Mouse (Mus musculus) common myeloid progenitor, adult 5-6 weeks (primary cell): ENCODE results near the gene Wdr54. TPM values are rescaled to one million over a fixed set of nuclear protein-coding genes. Genes with fewer than 3 reads are reported as not detected.

ENCODE experiments used
- ATAC-seq: replicated peaks from 2 replicates; pipeline ENCODE4 v1.8.0; 2016; ENCODE audit warnings: low read depth, mild to moderate bottlenecking, moderate TSS enrichment, inconsistent platforms; ENCODE audit not compliant: poor library complexity, severe bottlenecking
- total RNA-seq: library from RNA; stranded (forward); fragments of 200-1000, 187-1606 nt; gene quantifications from 2 replicates; pipeline ENCODE4 v1.2.3, GENCODE M21; 2017

Wdr54 gene
- not detected in 2 replicates for total RNA-seq

- peak; percentile 77 for ATAC-seq
Observed at GRCm38 (mm10) chr6:83156259-83156684, at the start of gene Wdr54, which contains the start of gene 1700003E16Rik. Gene Wdr54, minus strand, starts transcription at chr6:83156397. Gene 1700003E16Rik, plus strand, starts transcription at chr6:83156404.

GRCm38 (mm10) chr6:83205851-83206250, 49.7 kb upstream of the Wdr54 start:
- ATAC-seq, result no peak

- ATAC-seq, result no peak
Observed at GRCm38 (mm10) chr6:83203320-83203719, 47.1 kb upstream of the Wdr54 start.

GRCm38 (mm10) chr6:83197345-83198004, 41.3 kb upstream of the Wdr54 start:
- ATAC-seq, result no peak

- no peak for ATAC-seq
Observed at GRCm38 (mm10) chr6:83193571-83193970, 37.4 kb upstream of the Wdr54 start.

GRCm38 (mm10) chr6:83186946-83187345, 30.7 kb upstream of the Wdr54 start:
- ATAC-seq, result no peak

GRCm38 (mm10) chr6:83185895-83186861, 30.0 kb upstream of the Wdr54 start:
- ATAC-seq, result peak; percentile 89

GRCm38 (mm10) chr6:83184858-83185435, 28.8 kb upstream of the Wdr54 start:
- ATAC-seq, result peak; percentile 43; the same call in 1 of the 2 replicates

- ATAC-seq, result no peak
Observed at GRCm38 (mm10) chr6:83180605-83181004, 24.4 kb upstream of the Wdr54 start.

GRCm38 (mm10) chr6:83179390-83180117, 23.4 kb upstream of the Wdr54 start:
- no peak for ATAC-seq

GRCm38 (mm10) chr6:83175996-83176395, 19.8 kb upstream of the Wdr54 start:
- no peak for ATAC-seq

- ATAC-seq, result no peak
Observed at GRCm38 (mm10) chr6:83172240-83172920, 16.2 kb upstream of the Wdr54 start.

GRCm38 (mm10) chr6:83171063-83171462, 14.9 kb upstream of the Wdr54 start:
- no peak for ATAC-seq

GRCm38 (mm10) chr6:83169872-83170271, 13.7 kb upstream of the Wdr54 start:
- no peak for ATAC-seq

GRCm38 (mm10) chr6:83166243-83166630, 10.0 kb upstream of the Wdr54 start:
- peak; percentile 35 for ATAC-seq

GRCm38 (mm10) chr6:83165607-83166242, 9.5 kb upstream of the Wdr54 start, which contains the start of gene Dctn1:
Gene Dctn1, plus strand, starts transcription at chr6:83165920.
- peak; percentile 89 for ATAC-seq

GRCm38 (mm10) chr6:83165026-83165606, 8.9 kb upstream of the Wdr54 start:
- peak; percentile 16 for ATAC-seq

- ATAC-seq, result 0 out of 2 replicates have a peak, but pooled peaks have one; percentile 9
Observed at GRCm38 (mm10) chr6:83162701-83163100, 6.5 kb upstream of the Wdr54 start.
